8 mouse cellular contexts compared by ENCODE assay signal in the genomic region with DNA sequence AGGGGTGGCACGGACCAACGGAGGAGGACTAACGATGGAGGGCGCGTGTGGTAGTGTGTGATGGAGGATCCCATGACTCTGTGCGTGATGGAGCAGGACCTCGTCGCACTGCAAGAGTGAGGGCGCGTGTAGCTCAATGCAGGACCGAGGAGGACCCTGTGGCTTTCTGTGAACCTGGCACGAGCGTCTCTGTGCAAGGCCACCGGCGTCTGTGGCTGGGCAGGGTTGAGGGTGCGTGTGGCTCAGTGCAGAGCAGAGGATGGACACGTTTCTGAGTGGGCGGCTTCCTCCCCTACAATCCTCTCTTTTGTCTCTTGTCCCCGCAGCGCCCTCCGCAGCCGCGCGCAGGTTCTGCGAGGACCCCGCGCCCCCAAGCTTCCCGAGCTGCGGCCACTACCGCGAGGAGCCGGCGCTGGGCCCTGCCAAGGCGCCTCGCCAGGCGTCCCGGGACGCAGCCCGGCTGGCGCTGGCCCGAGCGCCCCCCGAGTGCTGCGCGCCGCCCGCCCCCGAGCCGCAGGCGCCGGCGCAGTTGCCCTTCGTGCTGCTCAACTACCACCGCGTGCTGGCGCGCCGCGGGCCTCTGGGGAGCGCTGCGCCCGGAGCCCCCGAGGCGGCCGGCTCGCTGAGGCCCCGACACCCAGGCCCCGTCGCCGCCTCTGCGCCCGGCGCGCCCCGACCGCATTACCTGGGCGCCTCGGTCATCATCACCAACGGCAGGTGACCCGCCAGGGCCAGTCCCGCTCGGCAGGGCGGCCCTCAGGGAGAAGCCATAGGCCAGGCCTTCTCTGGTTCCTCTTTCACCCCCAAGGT. TPM values are rescaled to one million over a fixed set of nuclear protein-coding genes. Genes with fewer than 3 reads are reported as not detected.
DNase-seq lines count a peak whose midpoint lies in the region; ATAC-seq lines count a peak whose summit lies in the region.

No protein-coding gene starts in this region.

- peak overlapping the region; percentile 45 for H3K9ac ChIP-seq in kidney, embryonic 15.5 days
- H3K9ac ChIP-seq in forebrain, embryonic 11.5 days (ENCODE audit: low read length) = peak overlapping the region; percentile 63
- H3K9ac ChIP-seq in liver, embryonic 13.5 days = no peak overlapping the region
- peak overlapping the region; percentile 72 for H3K9ac ChIP-seq in stomach, embryonic 16.5 days (ENCODE audit: low read length)

- peak overlapping the region; percentile 51 for H3K4me3 ChIP-seq in kidney, embryonic 15.5 days (replicated peaks)
- H3K4me3 ChIP-seq in forebrain, embryonic 11.5 days (ENCODE audit: low read depth, low read length) = peak overlapping the region; percentile 38
- H3K4me3 ChIP-seq in liver, embryonic 13.5 days (replicated peaks) = peak overlapping the region; percentile 19; the same call in 1 of the 2 replicates
- H3K4me3 ChIP-seq in stomach, embryonic 16.5 days (replicated peaks; ENCODE audit: low read length) = peak overlapping the region; percentile 48

- 1% methylated on average over 81 of the region's 83 CpGs for WGBS in kidney, embryonic 15.5 days
- WGBS in forebrain, embryonic 11.5 days = under 1% methylated on average over 83 of the region's 83 CpGs
- 2% methylated on average over 82 of the region's 83 CpGs for WGBS in liver, embryonic 13.5 days (ENCODE audit: insufficient replicate concordance)
- WGBS in stomach, embryonic 16.5 days = 2% methylated on average over 81 of the region's 83 CpGs

- no peaks in the 10 kb centered on the region for H3K9me3 ChIP-seq in kidney, embryonic 15.5 days (replicated peaks)
- no peaks in the 10 kb centered on the region for H3K9me3 ChIP-seq in forebrain, embryonic 11.5 days (ENCODE audit: control insufficient read depth, low read length)
- no peaks in the 10 kb centered on the region for H3K9me3 ChIP-seq in liver, embryonic 13.5 days (replicated peaks)
- no peaks in the 10 kb centered on the region for H3K9me3 ChIP-seq in stomach, embryonic 16.5 days (replicated peaks; ENCODE audit: control insufficient read depth, low read length)

- peak overlapping the region; percentile 94 for H3K4me2 ChIP-seq in kidney, embryonic 15.5 days
- H3K4me2 ChIP-seq in forebrain, embryonic 11.5 days (ENCODE audit: low read depth, low read length, severe bottlenecking) = peak overlapping the region; percentile 97
- H3K4me2 ChIP-seq in liver, embryonic 13.5 days = peak overlapping the region; percentile 50
- peak overlapping the region; percentile 86 for H3K4me2 ChIP-seq in stomach, embryonic 16.5 days (ENCODE audit: low read depth, low read length)

- no peaks in the 10 kb centered on the region for H3K36me3 ChIP-seq in kidney, embryonic 15.5 days
- H3K36me3 ChIP-seq in forebrain, embryonic 11.5 days (ENCODE audit: control insufficient read depth, insufficient read depth, low read length) = no peaks in the 10 kb centered on the region
- H3K36me3 ChIP-seq in liver, embryonic 13.5 days = no peaks in the 10 kb centered on the region
- no peaks in the 10 kb centered on the region for H3K36me3 ChIP-seq in stomach, embryonic 16.5 days (ENCODE audit: control insufficient read depth, insufficient read depth, low read length)

- no peak overlapping the region for H3K27ac ChIP-seq in kidney, embryonic 15.5 days
- no peak overlapping the region for H3K27ac ChIP-seq in forebrain, embryonic 11.5 days (ENCODE audit: low read depth, low read length)
- no peak overlapping the region for H3K27ac ChIP-seq in liver, embryonic 13.5 days
- no peak overlapping the region for H3K27ac ChIP-seq in stomach, embryonic 16.5 days (ENCODE audit: low read length)

- peaks cover 84% of the 10 kb centered on the region for H3K27me3 ChIP-seq in kidney, embryonic 15.5 days
- peaks cover 42% of the 10 kb centered on the region for H3K27me3 ChIP-seq in forebrain, embryonic 11.5 days (ENCODE audit: control insufficient read depth, insufficient read depth, low read length)
- H3K27me3 ChIP-seq in liver, embryonic 13.5 days = peaks cover 74% of the 10 kb centered on the region
- peaks cover 31% of the 10 kb centered on the region for H3K27me3 ChIP-seq in stomach, embryonic 16.5 days (ENCODE audit: control insufficient read depth, insufficient read depth, low read length)

- DNase-seq in kidney, adult 8-10 months = no peak
- peak; percentile 46 for DNase-seq in R1 (ENCODE audit: low read depth, low spot score)
- DNase-seq in forebrain, embryonic 11.5 days (ENCODE audit: low spot score) = peak; percentile 71
- no peak for DNase-seq in liver, embryonic 13.5 days
- DNase-seq in urinary bladder, adult 18-20 months (ENCODE audit: low spot score in 2 of 2) = no peak
- no peak for DNase-seq in B cell, adult 2 months

- peaks cover 14% of the 10 kb centered on the region for H3K4me1 ChIP-seq in kidney, embryonic 15.5 days
- peaks cover 14% of the 10 kb centered on the region for H3K4me1 ChIP-seq in forebrain, embryonic 11.5 days (replicated peaks; ENCODE audit: control insufficient read depth, insufficient read depth, low read length)
- H3K4me1 ChIP-seq in liver, embryonic 13.5 days (replicated peaks) = no peaks in the 10 kb centered on the region
- H3K4me1 ChIP-seq in stomach, embryonic 16.5 days (ENCODE audit: control insufficient read depth, insufficient read depth, low read length) = peaks cover 6% of the 10 kb centered on the region; the same call in 1 of the 2 replicates

- ATAC-seq in kidney, embryonic 15.5 days (replicated peaks; ENCODE audit: low FRiP score) = peak; percentile 57
- ATAC-seq in forebrain, embryonic 11.5 days (replicated peaks; ENCODE audit: low FRiP score) = peak; percentile 54
- ATAC-seq in liver, embryonic 13.5 days (ENCODE audit: low read depth) = no peak
- ATAC-seq in stomach, embryonic 16.5 days (ENCODE audit: insufficient read depth, low FRiP score) = peak; percentile 29; the same call in 1 of the 2 replicates

RNA-seq across cellular contexts. Expression of a gene that starts 40.6 kb away (rescaled TPM):
- polyA plus RNA-seq in kidney, embryonic 15.5 days (2015; fragmentation: Nextera tagmentation; extraction: Ambion mirVana) = 2.1 and 2.5 TPM in 2 replicates
- polyA plus RNA-seq in forebrain, embryonic 11.5 days (2014; fragmentation: Nextera tagmentation; extraction: Ambion mirVana) = 1.2 and 1.3 TPM in 2 replicates
- polyA plus RNA-seq in liver, embryonic 13.5 days (2015; fragmentation: Nextera tagmentation; extraction: Ambion mirVana) = not detected in 2 replicates
- 0.07 and 0.17 TPM in 2 replicates for polyA plus RNA-seq in stomach, embryonic 16.5 days (2015; fragmentation: Nextera tagmentation; extraction: Ambion mirVana)

Comparison
In these comparisons a context has a peak if more than half of its experiments do, and no peak if none do; other contexts are left out.
1. DNase-seq: peak in R1 (single experiment) and forebrain, embryonic 11.5 days (single experiment); none in kidney, adult 8-10 months (0 of 2), liver, embryonic 13.5 days (single experiment), urinary bladder, adult 18-20 months (0 of 2) and B cell, adult 2 months (0 of 2).
2. Peak in every context shown above with its lines, with median percentiles within 50 percentile points of each other: H3K4me2 ChIP-seq and H3K4me3 ChIP-seq.